Mouse (Mus musculus) adrenal gland, postnatal 10 days (tissue): ENCODE data around the gene Bglap. TPM values are rescaled to one million over a fixed set of nuclear protein-coding genes. Genes with fewer than 3 reads are reported as not detected.
"Not testable (repeated sequence)": the region's sequence is repeated elsewhere in the genome, so short reads cannot be mapped to it uniquely, and the experiment has no call there.

Experiments used
- DNase-seq: peaks from one replicate; pipeline ENCODE4 v3.0.0; 2021; ENCODE audit warnings: mixed read lengths
- total RNA-seq, 2 experiments: library from RNA; stranded (reverse); gene quantifications; 2 replicates each; pipeline ENCODE4 v1.2.3; 2021

Gene Bglap
- total RNA-seq, 2 experiments from 2014 or later, result 1.6 to 106 TPM

DNA sequence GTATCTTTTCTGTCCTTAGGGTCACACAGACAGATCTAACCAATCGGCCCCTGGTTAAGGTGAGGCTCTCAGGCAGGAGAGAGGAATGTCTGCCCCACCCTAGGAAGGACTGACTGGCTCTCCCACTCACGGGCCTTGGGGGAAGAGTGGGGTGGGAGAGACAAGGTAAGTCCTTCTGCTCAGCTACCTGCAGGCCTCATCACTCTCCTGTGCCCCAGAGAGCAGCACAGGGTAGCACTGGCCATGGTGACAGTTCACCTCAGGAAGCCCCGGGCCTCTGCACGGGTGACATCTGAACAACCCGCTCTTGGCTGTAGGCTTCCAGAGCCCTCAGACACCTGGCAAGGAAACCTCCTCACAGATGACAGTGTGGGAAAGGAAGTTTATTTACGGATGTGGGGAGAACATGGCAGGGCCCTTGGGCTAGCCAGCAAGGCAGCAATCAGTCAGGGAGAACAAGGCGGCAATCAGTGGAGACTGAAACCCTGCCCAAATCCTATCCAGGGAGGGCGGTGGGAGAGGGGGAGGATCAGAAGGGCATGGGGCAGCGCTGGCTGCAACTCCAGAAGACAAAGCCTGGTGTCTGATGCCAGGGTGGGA, 9.6 kb upstream of the Bglap start:
- DNase-seq, result no peak

DNA sequence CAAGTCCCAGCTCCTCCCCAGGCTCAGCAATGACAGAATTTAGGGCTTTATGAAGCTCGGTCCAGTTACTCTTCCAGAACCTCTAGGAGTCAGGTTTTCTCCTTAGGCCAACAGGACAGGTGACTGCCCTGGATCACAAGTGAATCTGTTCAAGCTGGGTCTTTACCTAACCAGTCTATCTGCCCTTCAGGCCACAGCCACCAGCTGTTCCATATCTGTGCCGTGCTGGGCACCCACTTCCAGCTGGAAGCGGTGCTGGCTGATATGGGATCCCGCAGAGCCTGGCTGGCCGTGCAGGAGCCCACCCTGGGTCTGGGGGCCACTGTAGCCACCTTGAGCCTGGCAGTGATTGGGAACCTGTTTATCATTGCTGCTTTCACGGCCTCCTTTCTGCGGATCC, 1.9 kb downstream of the Bglap start:
- not testable (repeated sequence) for DNase-seq

DNA sequence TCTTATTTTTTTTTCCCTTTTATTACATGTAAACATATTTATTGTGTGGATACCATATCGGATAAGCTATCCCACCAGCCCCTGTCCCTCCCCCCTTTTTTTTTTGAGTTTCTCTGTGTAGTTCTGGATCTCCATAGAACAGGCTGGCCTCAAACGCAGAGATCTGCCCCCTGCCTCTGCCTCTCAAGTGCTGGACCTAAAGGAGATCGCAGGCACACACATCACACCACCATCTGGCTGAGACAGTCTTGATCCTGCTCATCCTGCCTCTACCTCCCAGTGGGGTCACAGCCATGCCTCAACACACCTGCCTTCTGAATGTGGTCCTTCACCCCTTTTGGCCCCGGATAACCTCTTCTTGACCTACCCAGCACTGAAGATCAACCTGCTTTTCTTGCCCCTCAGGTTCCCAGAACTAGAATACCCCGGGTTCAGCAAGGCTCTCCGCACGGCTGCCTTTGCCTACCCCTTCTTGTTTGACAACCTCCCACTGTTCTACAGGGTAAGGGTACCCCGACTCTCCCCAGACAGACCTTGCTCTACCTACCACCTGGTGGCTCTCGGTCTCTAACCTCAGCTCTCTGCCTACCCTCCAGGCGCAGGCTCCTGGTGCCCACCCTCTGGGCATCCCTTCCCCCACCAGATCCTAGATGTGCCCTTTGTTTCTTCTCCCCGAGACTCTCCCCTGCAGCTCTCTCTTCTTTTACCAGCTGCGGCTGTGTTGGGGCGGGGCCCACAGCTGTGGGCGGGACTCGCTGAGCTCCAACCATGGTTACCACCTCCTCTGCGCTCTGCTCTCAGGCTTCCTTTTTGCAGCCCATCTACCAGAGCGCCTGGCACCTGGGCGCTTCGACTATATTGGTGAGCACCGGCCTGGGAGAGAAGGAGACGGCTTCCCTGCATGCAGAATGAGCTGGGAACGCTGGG, 2.6 kb downstream of the Bglap start:
- DNase-seq, result peak; percentile 51

DNA sequence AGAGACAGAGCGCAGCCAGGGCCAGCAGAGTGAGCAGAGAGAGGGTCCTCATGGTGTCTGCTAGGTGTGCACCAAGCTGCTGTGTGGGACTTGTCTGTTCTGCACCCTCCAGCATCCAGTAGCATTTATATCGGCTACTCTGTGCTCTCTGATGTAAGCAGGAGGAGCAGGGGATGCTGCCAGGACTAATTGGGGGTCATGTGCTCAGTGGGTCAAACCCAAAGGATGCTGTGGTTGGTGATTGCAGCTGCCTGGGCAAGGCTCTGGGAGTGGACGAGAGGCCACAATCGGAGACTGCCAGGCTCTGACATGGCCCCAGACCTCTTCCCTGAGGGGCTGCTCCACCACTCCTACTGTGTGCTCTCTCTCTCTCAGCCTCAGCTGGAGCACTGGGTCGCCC, 5.7 kb downstream of the Bglap start, which contains the start of gene Bglap2:
Bglap2 (minus strand) TSS at position 101 of the 400 bp plus-strand sequence.
- DNase-seq, result not testable (repeated sequence)

DNA sequence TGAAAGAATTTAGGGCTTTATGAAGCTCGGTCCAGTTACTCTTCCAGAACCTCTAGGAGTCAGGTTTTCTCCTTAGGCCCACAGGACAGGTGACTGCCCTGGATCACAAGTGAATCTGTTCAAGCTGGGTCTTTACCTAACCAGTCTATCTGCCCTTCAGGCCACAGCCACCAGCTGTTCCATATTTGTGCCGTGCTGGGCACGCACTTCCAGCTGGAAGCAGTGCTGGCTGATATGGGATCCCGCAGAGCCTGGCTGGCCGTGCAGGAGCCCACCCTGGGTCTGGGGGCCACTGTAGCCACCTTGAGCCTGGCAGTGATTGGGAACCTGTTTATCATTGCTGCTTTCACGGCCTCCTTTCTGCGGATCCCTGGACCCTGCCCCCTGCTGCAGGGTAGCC, 7.6 kb downstream of the Bglap start:
- DNase-seq, result not testable (repeated sequence)

DNA sequence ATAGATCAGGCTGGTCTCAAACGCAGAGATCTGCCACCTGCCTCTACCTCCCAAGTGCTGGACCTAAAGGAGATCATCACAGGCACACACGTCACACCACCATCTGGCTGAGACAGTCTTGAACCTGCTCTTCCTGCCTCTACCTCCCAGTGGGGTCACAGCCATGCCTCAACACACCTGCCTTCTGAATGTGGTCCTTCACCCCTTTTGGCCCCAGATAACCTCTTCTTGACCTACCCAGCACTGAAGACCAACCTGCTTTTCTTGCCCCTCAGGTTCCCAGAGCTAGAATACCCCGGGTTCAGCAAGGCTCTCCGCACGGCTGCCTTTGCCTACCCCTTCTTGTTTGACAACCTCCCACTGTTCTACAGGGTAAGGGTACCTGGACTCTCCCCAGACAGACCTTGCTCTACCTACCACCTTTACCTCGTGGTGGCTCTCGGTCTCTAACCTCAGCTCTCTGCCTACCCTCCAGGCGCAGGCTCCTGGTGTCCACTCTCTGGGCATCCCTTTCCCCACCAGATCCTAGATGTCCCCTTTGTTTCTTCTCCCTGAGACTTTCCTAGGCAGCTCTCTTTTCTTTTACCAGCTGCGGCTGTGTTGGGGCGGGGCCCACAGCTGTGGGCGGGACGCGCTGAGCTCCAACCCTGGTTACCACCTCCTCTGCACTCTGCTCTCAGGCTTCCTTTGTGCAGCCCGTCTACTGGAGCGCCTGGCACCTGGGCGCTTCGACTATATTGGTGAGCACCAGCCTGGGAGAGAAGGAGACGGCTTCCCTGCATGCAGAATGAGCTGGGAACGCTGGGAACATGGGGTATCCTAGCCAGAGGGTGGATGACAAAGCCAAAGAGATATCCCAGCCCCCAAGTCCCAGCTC, 8.3 kb downstream of the Bglap start:
- DNase-seq, result peak; percentile 4

DNA sequence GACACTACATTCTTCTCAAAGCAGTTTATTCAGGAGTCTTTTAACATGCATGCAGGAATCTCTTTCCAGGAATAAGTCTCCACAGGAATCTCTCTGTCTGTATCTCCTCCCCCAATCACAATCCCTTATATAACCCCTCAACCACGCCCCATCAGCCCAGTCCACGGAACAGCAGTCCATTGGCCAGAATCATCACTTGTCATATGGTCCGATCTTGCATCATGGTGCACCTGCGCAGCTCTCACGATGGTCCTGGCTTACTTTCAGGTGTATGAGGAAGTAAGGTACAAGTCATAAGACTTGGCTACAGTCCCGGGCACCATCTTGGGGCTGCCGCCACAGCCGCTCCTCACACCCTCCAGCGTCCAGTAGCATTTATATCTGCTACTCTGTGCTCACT, 11.6 kb downstream of the Bglap start, which contains the start of gene Bglap3:
Bglap3 (minus strand) TSS at position 101 of the 400 bp plus-strand sequence.
- not testable (repeated sequence) for DNase-seq

DNA sequence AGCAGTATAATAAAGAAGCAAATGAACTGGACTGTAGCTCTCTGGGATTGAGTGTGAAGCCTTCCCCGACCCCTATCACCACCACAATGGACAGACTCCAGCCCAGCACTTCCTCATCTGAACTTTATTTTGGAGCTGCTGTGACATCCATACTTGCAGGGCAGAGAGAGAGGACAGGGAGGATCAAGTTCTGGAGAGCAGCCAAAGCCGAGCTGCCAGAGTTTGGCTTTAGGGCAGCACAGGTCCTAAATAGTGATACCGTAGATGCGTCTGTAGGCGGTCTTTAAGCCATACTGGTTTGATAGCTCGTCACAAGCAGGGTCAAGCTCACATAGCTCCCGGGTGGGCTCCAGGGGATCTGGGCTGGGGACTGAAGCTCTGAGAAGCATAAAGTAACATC, 15.8 kb downstream of the Bglap start:
- DNase-seq, result not testable (repeated sequence)

DNA sequence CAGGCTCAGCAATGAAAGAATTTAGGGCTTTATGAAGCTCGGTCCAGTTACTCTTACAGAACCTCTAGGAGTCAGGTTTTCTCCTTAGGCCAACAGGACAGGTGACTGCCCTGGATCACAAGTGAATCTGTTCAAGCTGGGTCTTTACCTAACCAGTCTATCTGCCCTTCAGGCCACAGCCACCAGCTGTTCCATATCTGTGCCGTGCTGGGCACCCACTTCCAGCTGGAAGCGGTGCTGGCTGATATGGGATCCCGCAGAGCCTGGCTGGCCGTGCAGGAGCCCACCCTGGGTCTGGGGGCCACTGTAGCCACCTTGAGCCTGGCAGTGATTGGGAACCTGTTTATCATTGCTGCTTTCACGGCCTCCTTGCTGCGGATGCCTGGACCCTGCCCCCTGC, 16.7 kb downstream of the Bglap start:
- DNase-seq, result not testable (repeated sequence)

DNA sequence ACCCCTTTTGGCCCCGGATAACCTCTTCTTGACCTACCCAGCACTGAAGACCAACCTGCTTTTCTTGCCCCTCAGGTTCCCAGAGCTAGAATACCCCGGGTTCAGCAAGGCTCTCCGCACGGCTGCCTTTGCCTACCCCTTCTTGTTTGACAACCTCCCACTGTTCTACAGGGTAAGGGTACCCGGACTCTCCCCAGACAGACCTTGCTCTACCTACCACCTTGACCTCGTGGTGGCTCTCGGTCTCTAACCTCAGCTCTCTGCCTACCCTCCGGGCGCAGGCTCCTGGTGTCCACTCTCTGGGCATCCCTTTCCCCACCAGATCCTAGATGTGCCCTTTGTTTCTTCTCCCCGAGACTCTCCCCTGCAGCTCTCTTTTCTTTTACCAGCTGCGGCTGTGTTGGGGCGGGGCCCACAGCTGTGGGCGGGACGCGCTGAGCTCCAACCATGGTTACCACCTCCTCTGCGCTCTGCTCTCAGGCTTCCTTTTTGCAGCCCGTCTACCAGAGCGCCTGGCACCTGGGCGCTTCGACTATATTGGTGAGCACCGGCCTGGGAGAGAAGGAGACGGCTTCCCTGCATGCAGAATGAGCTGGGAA, 17.3 kb downstream of the Bglap start:
- peak; percentile 71 for DNase-seq

DNA sequence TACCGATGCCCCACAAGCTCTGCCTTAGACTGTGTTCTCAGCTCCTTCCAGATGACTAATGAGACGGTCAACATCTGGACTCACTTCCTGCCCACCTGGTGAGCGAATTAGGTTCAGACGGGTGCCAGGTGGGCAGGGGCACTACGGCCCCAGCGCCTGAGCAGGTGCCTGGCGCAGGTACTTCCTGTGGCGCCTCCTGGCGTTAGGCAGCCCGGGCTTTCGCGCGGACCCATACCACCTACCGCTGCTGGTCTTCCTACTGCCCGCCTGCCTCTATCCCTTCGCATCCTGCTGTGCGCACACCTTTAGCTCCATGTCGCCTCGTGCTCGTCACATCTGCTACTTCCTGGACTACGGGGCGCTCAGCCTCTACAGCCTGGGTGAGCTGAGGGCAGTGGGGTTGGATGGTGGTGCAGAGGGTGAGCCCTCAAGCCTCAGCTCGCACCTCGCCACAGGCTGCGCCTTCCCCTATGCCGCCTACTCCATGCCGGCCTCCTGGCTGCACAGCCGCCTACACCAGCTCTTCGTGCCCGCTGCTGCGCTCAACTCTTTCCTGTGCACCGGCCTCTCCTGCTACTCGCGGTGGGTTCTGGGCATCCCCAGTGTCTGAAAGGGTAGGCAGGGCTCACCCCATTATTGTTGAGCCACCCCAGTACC, 18.4 kb downstream of the Bglap start:
- no peak for DNase-seq

DNA sequence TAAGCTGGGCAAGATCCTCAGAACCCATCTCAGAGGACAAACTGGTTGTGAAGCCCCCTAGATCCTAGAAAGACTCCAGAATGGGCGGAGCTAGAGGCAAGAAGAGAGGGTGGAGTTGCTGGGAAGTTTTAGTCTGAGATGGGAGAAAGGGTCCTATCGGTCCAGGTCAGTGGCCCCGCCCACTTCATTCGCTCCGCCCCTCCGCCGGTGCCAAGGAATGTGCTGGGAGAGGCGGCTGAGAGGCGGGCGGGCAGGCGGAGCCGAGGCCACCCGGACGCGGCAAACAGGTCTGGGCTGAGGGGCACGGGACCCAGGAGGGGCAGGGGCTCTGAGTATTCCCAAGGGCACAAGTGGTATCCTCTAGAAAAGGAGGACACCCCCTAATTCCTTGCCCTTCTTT, 19.9 kb downstream of the Bglap start, which contains the start of gene Paqr6:
Paqr6 (plus strand) TSS at position 248 of the 400 bp plus-strand sequence.
- DNase-seq, result peak; percentile 82

DNA sequence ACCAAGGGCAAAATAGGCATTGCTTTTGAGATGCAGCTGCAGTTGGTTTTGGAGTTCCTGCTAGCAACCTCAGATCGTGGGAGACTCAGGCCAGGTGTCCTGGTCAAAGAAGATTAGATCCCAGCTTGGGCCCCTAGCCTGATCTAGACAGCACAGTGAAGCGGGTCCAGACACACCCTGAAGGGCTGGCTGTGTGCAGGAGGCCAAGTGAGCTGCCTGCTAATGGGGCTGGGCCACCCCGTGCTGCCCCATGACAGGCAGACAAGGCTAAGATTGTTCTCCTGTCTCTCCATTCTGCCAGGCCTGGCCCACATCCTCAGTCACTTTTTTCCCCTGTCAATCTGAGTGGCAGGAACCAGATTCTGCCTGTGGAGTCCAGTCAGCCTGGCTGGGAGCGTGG, 20.6 kb downstream of the Bglap start:
- DNase-seq, result no peak

DNA sequence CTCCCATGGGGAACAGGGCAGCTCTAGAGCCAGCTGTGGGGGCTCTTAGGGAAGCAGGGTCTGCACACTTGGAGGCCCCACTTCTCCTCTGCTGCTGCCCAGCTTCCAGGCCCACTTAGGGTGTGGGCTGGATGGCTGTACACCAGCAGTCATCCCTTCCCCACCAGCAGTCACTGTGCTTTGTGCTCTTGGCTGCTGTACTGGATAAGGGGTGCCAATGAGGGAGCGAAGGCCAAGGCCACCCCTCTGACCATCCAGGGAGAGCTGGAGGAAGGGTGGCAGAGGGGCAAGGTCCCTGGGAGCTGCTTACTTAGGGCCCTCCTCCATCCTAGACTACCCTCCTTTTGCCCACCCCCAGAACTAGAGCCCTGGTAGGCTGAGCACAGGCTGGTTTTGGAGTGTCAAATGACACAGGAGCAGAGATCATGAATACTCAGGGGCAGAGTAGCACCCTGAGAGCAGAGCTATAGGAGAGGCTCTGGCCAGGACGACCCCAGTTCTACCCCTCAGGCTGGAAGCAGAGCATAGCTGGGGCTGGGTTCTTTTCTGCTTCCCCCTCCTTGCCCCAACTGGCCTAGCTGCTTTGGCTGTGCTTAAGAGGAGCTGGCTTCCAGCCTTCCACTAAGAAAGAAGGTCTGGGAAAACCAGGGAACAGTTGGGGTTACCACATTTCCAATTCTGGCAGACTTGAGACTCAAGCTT, 22.5 kb downstream of the Bglap start:
- DNase-seq, result no peak

DNA sequence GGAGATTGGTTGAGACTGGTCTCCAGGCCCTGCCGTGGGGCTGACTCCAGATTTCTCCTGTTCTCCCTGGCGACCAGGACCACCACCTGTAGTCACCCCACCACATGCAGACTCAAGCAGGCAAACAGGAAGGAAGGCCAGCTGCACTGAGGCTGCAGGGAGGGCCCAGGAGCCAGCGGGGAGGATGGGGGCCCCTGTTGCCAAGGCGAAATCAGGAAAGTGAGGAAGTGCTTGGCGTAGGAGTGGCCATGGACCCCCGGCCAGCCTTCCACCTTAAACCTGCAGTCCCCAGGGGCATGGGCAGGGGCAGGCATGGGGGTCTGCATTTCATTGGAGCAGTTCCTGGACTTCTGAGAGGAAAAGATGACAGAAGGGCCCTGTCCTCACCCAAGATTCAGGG, 23.2 kb downstream of the Bglap start:
- DNase-seq, result no peak

DNA sequence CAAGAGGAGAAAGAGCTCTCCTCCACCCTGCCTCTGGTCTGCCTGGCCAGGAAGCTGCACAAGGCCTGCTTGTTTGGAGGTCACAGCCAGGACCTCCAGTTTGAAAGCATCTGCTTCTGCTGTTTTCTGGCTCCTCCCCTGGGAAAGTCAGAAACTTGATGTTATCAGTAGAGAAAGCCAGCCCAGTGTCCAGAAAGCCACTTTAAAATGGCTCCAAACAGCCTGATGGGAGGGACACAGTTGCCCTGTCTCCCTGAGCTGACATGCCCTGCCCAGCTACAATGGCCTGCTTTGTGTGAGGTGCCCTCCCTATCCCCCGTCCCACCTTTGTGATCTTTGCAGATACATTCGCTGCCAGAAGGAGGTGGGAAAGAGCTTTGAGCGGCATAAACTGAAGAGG, 24.3 kb downstream of the Bglap start:
- DNase-seq, result no peak

DNA sequence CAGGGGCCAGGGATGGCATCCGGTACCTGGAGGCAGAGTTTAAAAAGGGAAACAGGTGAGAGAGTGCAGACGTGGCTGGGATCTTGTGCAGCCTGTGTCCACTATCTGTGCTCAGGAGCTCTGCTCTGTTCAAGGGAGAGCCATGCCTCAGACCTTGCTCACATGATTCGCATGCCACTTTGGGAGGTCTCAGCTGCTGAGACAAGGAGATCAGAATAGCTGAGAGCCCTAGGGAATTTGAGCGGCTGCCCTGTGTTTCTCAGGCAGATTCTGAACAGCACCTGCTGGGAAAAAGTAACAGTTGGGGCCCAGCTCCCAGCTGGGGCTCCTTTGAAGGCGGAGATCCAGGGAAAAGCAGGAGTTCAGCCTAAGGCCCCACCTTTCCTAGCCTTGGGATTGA, 24.7 kb downstream of the Bglap start:
- DNase-seq, result no peak

DNA sequence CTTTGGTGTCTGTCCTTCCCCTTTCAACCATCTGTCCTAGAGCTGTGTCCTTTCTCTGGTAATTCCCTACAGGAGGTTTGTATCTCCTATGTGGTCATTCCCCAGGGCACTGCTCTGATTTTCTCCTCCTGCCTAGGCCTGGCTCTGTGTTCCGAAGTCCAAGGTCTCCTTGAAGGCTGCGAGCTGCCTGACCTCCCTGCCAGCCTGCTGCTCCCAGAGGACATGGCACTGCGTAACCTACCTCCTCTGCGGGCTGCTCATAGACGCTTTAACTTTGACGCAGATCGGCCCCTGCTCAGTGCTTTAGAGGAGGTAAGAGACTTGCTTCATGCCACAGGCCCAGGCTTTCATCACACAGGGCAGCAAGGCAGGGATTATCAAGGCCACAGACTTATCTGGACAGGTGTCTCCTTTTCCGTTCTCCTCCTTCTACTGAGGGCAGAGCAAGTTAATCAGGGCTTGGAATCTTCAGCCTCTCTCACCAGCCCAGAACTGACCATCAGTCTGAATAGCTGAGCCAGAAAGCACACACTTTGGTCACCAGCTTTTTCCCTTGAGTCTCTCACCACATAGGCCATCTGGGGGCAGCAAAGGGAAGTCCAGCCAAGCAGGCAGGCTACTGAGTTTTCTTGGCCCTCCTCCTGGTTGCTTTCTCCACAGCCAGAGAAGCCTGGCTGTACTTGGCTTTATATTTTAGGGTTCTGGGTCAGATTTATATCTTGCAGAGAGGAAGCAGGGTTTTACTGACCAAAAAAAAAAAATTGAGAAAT, 29.7 kb downstream of the Bglap start:
- DNase-seq, result peak; percentile 79

DNA sequence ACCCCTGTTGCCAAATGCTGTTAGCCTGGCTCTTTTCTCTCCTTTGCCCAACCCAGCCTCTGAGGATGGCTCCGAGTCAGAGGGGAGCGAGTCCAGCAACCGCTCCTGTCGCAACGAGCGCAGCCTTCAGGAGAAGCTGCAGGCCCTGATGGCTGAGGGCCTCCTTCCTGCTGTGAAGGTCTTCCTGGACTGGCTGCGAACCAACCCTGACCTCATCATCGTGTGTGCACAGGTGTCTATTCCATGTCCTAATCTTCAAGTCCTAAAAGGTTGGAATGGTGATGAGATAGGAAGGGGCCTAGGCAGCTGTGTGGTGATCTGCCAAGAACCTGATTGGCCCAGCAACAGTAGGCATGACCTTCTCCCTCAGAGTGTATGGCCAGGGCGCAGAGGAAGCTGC, 31.4 kb downstream of the Bglap start:
- no peak for DNase-seq

DNA sequence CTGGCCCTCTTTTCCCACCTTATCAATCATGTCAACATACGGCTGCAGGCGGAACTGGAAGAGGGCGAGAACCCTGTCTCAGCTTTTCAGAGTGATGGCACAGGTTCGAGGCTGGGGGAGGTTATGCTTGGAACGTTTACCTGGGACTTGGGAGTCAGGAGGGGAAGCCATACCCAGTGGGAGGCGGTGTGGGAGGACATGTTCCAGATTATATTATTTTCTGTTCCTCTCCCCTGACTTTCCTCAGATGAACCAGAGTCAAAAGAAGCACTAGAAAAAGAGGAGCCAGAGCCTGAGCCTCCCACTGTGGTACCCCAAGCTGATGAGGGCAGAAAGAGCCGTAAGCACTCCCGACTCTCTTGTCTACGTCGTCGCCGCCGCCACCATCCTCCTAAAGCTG, 33.5 kb downstream of the Bglap start:
- no peak for DNase-seq
